Mouse (Mus musculus): Measurements from ENCODE around the gene Snrpg. TPM values are rescaled to one million over a fixed set of nuclear protein-coding genes. Genes with fewer than 3 reads are reported as not detected.
"Not testable (repeated sequence)": the region's sequence is repeated elsewhere in the genome, so short reads cannot be mapped to it uniquely, and the experiment has no call there.

Snrpg gene
- polyA plus RNA-seq, 1 experiment, result 60.7 TPM

DNA sequence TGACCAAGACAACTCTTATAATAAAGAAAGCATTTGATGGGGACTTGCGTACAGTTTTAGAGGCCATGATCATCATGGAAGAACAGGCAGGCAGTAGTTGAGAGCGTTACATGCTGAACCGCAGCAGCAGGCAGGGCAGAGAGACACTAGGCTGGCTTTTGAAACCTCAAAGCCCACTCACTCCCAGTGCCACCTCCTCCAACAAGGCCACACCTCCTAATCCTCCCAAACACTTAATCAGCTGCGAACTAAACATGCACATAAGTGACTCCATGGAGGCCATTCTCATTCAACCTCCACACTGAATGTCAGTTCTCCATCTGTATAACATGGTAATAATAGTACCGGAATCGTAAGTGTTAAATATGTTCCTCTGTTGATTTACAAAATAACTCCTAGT is 2.5 kb downstream of the Snrpg start:
- no peak for DNase-seq (ENCODE audit: low read depth in 1 of 2, low spot score in 2 of 2)
- no peak for TF ChIP-seq POLR2A (IDR thresholded peaks at IDR 0.05; ENCODE audit: low read depth, low read length)
- TF ChIP-seq CTCF (IDR thresholded peaks at IDR 0.05; ENCODE audit: extremely low read depth, insufficient read depth, insufficient read length, insufficient replicate concordance), result no peak
- Histone ChIP-seq H3K27ac (ENCODE audit: insufficient read depth, low read length) (no peak overlapping the region), H3K4me1 (ENCODE audit: control insufficient read depth, insufficient read depth, insufficient read length) (peaks cover 4% of the 10 kb centered on the region; the same call in 1 of the 2 replicates), H3K36me3 (ENCODE audit: control insufficient read depth, insufficient read depth, low read length) (peaks cover 17% of the 10 kb centered on the region), H3K4me3 (ENCODE audit: extremely low read depth, insufficient read depth, insufficient read length) (no peak overlapping the region), H3K27me3 (ENCODE audit: control insufficient read depth, insufficient read depth, low read length) (no peaks in the 10 kb centered on the region)
- whole genome bisulfite sequencing, result 94% methylated on average over 6 of the region's 6 CpGs

DNA sequence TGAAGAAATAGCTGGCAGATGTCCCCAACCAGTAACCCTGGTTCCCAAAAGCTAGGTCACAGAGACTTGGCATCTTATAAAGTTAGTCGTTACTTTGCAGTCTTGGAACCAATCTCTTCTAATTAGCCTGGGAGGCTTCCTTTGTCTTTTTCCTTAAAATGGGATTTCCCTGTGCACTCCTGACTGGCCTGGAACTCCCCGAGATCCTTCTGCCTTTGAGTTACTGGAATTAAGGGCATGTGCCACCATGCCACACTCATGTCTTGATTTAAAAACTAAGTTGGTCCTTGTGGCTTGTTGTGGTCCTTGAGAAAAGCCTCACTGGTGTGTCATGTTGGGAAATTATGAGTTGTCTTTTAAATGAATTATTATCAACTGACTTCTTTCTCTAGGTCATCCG is 7.2 kb downstream of the Snrpg start:
- no peak for DNase-seq (ENCODE audit: low read depth in 1 of 2, low spot score in 2 of 2)
- Histone ChIP-seq H3K27me3 (ENCODE audit: control insufficient read depth, insufficient read depth, low read length) (no peaks in the 10 kb centered on the region), H3K27ac (ENCODE audit: insufficient read depth, low read length) (no peak overlapping the region), H3K4me3 (ENCODE audit: extremely low read depth, insufficient read depth, insufficient read length) (no peak overlapping the region), H3K36me3 (ENCODE audit: control insufficient read depth, insufficient read depth, low read length) (peaks cover 19% of the 10 kb centered on the region), H3K4me1 (ENCODE audit: control insufficient read depth, insufficient read depth, insufficient read length) (no peaks in the 10 kb centered on the region)
- 91% methylated on average over 3 of the region's 3 CpGs for WGBS
- TF ChIP-seq POLR2A (IDR thresholded peaks at IDR 0.05; ENCODE audit: low read depth, low read length) (no peak), CTCF (IDR thresholded peaks at IDR 0.05; ENCODE audit: extremely low read depth, insufficient read depth, insufficient read length, insufficient replicate concordance) (no peak)

DNA sequence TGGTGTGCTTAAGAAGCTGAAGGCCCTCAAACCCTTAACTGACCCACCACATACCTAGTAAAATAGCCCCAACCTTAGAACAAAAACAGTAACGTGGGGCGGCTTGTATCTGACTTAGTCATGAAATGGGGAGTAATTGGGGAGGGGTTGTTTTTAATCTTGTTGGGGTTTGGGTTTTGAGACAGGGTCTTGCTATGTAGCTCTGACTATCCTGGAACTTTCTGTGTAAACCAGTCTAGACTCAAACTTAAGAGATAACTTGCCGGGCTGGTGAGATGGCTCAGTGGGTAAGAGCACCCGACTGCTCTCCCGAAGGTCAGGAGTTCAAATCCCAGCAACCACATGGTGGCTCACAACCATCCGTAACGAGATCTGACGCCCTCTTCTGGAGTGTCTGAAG is 9.0 kb downstream of the Snrpg start:
- H3K4me1 ChIP-seq (ENCODE audit: control insufficient read depth, insufficient read depth, insufficient read length); H3K27ac ChIP-seq (ENCODE audit: insufficient read depth, low read length); H3K4me3 ChIP-seq (ENCODE audit: extremely low read depth, insufficient read depth, insufficient read length); DNase-seq (ENCODE audit: low read depth in 1 of 2, low spot score in 2 of 2); H3K27me3 ChIP-seq (ENCODE audit: control insufficient read depth, insufficient read depth, low read length): not testable (repeated sequence)
- peaks cover 19% of the 10 kb centered on the region for H3K36me3 ChIP-seq (ENCODE audit: control insufficient read depth, insufficient read depth, low read length)
- 80% methylated on average over 8 of the region's 8 CpGs for WGBS

DNA sequence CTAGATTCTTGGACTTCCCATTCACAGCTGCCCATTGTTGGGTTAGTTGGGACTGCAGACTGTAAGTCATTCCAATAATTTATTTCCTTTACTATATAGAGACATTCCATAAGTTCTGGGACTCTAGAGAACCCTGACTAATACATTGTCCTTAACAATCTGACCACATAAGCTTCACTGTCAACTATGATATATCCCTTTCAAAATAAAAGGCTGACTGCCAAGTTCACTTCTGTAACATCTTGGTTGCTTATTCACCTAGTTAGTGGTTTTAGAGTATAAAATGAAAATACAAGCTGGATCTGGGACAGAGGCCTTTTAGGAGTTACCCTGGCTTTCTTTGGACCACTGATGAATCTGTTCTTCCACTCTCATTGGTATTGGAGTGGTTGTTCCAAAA is 11.4 kb downstream of the Snrpg start:
- Histone ChIP-seq H3K4me3 (ENCODE audit: extremely low read depth, insufficient read depth, insufficient read length) (no peak overlapping the region), H3K27ac (ENCODE audit: insufficient read depth, low read length) (no peak overlapping the region), H3K36me3 (ENCODE audit: control insufficient read depth, insufficient read depth, low read length) (peaks cover 12% of the 10 kb centered on the region), H3K27me3 (ENCODE audit: control insufficient read depth, insufficient read depth, low read length) (no peaks in the 10 kb centered on the region), H3K4me1 (ENCODE audit: control insufficient read depth, insufficient read depth, insufficient read length) (no peaks in the 10 kb centered on the region)
- no peak for TF ChIP-seq CTCF (IDR thresholded peaks at IDR 0.05; ENCODE audit: extremely low read depth, insufficient read depth, insufficient read length, insufficient replicate concordance)
- TF ChIP-seq POLR2A (IDR thresholded peaks at IDR 0.05; ENCODE audit: low read depth, low read length), result no peak
- no peak for DNase-seq (ENCODE audit: low read depth in 1 of 2, low spot score in 2 of 2)

DNA sequence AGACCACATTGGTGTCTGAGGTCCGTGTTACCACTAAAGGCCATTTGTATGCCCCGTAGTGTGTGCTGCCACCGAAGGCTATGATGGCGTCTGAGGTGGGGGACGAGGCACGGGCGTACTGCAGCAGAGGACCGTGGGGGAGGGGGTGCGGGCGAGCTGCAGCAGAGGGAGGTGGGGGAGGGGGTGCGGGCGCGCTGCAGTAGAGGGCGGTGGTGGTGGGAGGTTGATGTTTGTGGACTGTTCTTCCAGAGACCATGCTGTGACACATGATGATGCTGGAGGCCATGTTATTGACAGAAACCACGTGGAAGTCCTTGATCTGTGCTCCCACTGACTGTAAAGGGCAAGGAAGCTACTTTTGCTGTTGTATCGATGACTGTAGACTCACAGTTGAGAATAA is 12.3 kb downstream of the Snrpg start:
- no peak for TF ChIP-seq POLR2A (IDR thresholded peaks at IDR 0.05; ENCODE audit: low read depth, low read length)
- TF ChIP-seq CTCF (IDR thresholded peaks at IDR 0.05; ENCODE audit: extremely low read depth, insufficient read depth, insufficient read length, insufficient replicate concordance), result no peak
- no peak for DNase-seq (ENCODE audit: low read depth in 1 of 2, low spot score in 2 of 2)
- WGBS, result 66% methylated on average over 16 of the region's 16 CpGs
- Histone ChIP-seq H3K27me3 (ENCODE audit: control insufficient read depth, insufficient read depth, low read length) (no peaks in the 10 kb centered on the region), H3K4me1 (ENCODE audit: control insufficient read depth, insufficient read depth, insufficient read length) (no peaks in the 10 kb centered on the region), H3K36me3 (ENCODE audit: control insufficient read depth, insufficient read depth, low read length) (peaks cover 5% of the 10 kb centered on the region), H3K4me3 (ENCODE audit: extremely low read depth, insufficient read depth, insufficient read length) (no peak overlapping the region), H3K27ac (ENCODE audit: insufficient read depth, low read length) (no peak overlapping the region)

DNA sequence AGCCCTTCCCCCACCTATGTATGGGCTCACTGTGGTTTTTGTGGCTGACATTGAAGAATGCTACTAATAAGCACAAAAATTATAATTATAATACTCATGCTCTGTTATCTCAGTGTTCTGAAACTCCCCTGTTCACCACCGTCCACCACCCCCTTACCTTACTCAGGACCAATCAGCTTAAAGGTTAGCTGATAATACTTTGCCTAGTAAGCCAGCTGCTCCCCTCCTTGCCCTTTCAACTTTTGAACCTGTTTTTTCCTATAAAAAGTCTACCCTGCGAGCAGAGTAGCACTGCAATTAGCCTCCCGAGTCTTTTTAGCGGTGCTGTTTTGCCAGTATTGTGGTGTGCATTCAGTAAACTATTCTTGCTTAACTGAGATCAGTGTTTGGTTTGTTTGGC is 13.6 kb downstream of the Snrpg start:
- Histone ChIP-seq H3K27ac (ENCODE audit: insufficient read depth, low read length) (no peak overlapping the region), H3K27me3 (ENCODE audit: control insufficient read depth, insufficient read depth, low read length) (no peaks in the 10 kb centered on the region), H3K36me3 (ENCODE audit: control insufficient read depth, insufficient read depth, low read length) (peaks cover 7% of the 10 kb centered on the region), H3K4me1 (ENCODE audit: control insufficient read depth, insufficient read depth, insufficient read length) (no peaks in the 10 kb centered on the region), H3K4me3 (ENCODE audit: extremely low read depth, insufficient read depth, insufficient read length) (no peak overlapping the region)
- no peak for TF ChIP-seq POLR2A (IDR thresholded peaks at IDR 0.05; ENCODE audit: low read depth, low read length)
- no peak for TF ChIP-seq CTCF (IDR thresholded peaks at IDR 0.05; ENCODE audit: extremely low read depth, insufficient read depth, insufficient read length, insufficient replicate concordance)
- no peak for DNase-seq (ENCODE audit: low read depth in 1 of 2, low spot score in 2 of 2)
- 78% methylated on average over 4 of the region's 4 CpGs for WGBS

DNA sequence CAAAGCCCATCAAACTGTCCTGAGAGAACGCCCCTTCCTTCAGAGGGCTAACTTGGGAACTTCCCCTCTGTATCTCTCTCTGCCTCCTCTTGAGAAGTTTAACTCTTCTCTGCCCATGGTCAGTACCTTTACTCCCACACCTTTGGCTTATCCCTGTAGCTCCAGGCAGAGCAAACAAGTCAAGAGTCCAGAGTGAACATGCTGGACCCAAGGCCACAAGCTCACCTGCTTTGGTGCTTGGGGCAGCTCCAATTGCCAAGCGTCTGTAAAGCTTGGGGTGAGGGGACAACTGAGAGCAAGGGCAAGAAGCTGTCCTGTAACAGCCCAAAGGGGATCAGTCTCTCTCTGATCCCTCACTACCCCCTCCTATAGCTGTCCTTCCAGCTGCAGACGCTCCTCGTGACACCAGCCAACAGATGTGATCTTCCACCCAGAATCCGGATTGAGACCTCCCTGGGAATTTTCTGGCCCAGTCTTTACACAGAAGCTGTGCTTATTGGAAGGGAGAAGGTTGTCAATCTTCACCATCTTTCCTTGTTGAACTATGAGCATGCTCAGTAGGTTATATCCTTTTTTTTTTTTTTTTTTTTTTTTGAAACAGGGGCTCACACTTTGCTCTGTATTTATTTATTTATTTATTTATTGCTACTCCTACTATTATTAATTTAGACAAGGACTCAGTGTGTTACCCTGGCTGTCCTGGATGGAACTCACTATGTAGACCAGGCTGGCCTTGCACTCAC is 14.4 kb downstream of the Snrpg start:
- no peaks in the 10 kb centered on the region for H3K27me3 ChIP-seq (ENCODE audit: control insufficient read depth, insufficient read depth, low read length)
- no peak overlapping the region for H3K4me3 ChIP-seq (ENCODE audit: extremely low read depth, insufficient read depth, insufficient read length)
- H3K27ac ChIP-seq (ENCODE audit: insufficient read depth, low read length), result no peak overlapping the region
- TF ChIP-seq POLR2A (IDR thresholded peaks at IDR 0.05; ENCODE audit: low read depth, low read length) (no peak), CTCF (IDR thresholded peaks at IDR 0.05; ENCODE audit: extremely low read depth, insufficient read depth, insufficient read length, insufficient replicate concordance) (no peak)
- WGBS, result 92% methylated on average over 5 of the region's 5 CpGs
- H3K36me3 ChIP-seq (ENCODE audit: control insufficient read depth, insufficient read depth, low read length), result peaks cover 7% of the 10 kb centered on the region
- no peaks in the 10 kb centered on the region for H3K4me1 ChIP-seq (ENCODE audit: control insufficient read depth, insufficient read depth, insufficient read length)
- no peak for DNase-seq (ENCODE audit: low read depth in 1 of 2, low spot score in 2 of 2)
